Mouse (Mus musculus): Measurements from ENCODE around the gene Angel2. TPM values are rescaled to one million over a fixed set of nuclear protein-coding genes. Genes with fewer than 3 reads are reported as not detected.

The Angel2 gene
- polyA plus RNA-seq, 1 experiment from 2014 or later: 60.3 TPM

DNA sequence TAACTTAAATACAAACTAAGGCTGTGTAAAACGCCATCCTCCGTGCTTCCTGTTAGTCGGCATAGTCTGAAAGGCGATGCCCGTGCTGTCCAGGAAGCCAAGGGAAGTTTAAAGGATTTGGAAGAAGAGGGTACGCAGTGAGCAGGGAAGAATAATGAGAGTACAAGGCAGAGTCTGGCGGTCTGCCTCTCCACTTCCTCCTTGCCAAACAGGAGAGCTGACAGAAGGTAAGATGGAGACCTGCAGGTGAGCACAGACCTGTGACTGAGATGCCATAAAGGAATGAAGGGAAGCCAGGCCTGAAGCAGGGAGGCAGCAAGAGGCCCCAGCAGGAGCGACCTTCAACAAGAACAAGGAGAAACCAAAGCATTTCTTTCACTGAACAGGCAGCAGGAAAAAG is 49.3 kb downstream of the Angel2 start:
- H3K9ac ChIP-seq (replicated peaks; ENCODE audit: low read depth, low read length): no peak overlapping the region
- H3K4me1 ChIP-seq (replicated peaks; ENCODE audit: control insufficient read depth, insufficient read depth, low read length): peaks cover 37% of the 10 kb centered on the region
- no peak overlapping the region for H3K4me2 ChIP-seq (ENCODE audit: low read length)
- ATAC-seq: no peak
- WGBS: 92% methylated on average over 8 of the region's 8 CpGs
- H3K27me3 ChIP-seq (replicated peaks; ENCODE audit: control insufficient read depth, insufficient read depth, low read length): no peaks in the 10 kb centered on the region
- no peak overlapping the region for H3K4me3 ChIP-seq (replicated peaks; ENCODE audit: low read length)
- peaks cover 13% of the 10 kb centered on the region for H3K36me3 ChIP-seq (ENCODE audit: control insufficient read depth, insufficient read depth)
- no peak overlapping the region for H3K27ac ChIP-seq (ENCODE audit: low read length)
- H3K9me3 ChIP-seq (ENCODE audit: control insufficient read depth, low read length): no peaks in the 10 kb centered on the region

DNA sequence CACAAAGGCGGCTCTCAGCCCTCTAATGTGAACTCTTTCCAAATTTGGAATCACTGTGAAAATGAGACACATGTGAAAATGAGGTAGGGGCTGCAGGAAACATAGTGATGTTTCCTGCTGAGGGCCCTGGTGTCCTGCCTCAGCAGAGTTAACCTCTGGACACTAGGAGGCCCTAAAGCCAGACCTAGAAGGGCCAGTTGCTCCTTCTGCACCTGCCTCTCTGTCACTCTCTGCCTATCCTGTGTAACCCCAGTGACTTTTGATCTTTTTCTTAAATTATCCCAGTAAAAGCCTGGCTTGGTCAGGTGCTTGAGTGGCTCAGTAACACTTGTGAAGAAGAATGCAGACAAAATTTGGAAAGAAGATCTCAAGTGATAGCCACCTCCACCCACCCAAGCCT is 49.9 kb downstream of the Angel2 start:
- Histone ChIP-seq H3K36me3 (ENCODE audit: control insufficient read depth, insufficient read depth) (peaks cover 12% of the 10 kb centered on the region), H3K4me1 (replicated peaks; ENCODE audit: control insufficient read depth, insufficient read depth, low read length) (peaks cover 41% of the 10 kb centered on the region)

DNA sequence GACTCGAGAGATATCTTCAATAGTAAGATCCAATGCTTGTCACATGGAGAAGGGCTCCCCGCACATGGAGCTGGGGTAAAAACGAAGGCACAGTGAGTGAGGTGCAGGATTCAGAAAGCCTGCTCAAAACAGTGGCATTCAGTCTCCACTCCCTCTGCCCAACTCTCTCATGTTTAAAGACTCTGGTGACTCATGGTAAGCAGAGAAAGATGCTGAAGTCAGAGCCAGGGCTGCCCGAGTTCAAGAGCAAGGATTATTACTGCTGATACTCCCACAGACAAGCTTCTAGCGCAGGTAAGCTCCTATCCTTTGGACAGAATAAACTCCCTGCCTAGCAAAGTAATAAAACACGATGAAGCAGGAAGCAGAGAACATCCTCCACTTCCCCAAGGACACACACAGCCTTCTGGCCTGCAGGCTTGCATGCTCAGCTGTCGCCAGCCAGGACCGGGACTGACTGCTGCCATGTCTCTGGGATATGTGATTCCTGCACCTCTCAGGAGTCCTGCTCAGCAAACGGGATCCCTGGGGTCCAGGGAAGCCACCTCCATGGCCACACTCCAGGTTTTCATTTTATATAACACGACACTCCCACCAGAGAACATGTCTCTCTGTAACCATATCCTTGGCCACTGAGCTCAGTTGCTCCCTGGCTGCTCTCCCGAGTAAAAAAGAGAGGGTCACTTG is 52.1 kb downstream of the Angel2 start:
- Histone ChIP-seq H3K27me3 (replicated peaks; ENCODE audit: control insufficient read depth, insufficient read depth, low read length) (no peaks in the 10 kb centered on the region), H3K36me3 (ENCODE audit: control insufficient read depth, insufficient read depth) (no peaks in the 10 kb centered on the region), H3K27ac (ENCODE audit: low read length) (no peak overlapping the region), H3K9ac (replicated peaks; ENCODE audit: low read depth, low read length) (peak overlapping the region; percentile 75), H3K4me1 (replicated peaks; ENCODE audit: control insufficient read depth, insufficient read depth, low read length) (peaks cover 38% of the 10 kb centered on the region), H3K9me3 (ENCODE audit: control insufficient read depth, low read length) (no peaks in the 10 kb centered on the region), H3K4me3 (replicated peaks; ENCODE audit: low read length) (peak overlapping the region; percentile 93), H3K4me2 (ENCODE audit: low read length) (peak overlapping the region; percentile 58)
- no peak for ATAC-seq
- 54% methylated on average over 11 of the region's 11 CpGs for WGBS

More for the DNA sequence above, 49.9 kb downstream of the Angel2 start:
- WGBS: 100% methylated on average over 1 of the region's 1 CpGs
- Histone ChIP-seq H3K4me2 (ENCODE audit: low read length) (no peak overlapping the region), H3K27ac (ENCODE audit: low read length) (no peak overlapping the region), H3K9ac (replicated peaks; ENCODE audit: low read depth, low read length) (no peak overlapping the region), H3K9me3 (ENCODE audit: control insufficient read depth, low read length) (no peaks in the 10 kb centered on the region), H3K27me3 (replicated peaks; ENCODE audit: control insufficient read depth, insufficient read depth, low read length) (no peaks in the 10 kb centered on the region), H3K4me3 (replicated peaks; ENCODE audit: low read length) (no peak overlapping the region)
- no peak for ATAC-seq

DNA sequence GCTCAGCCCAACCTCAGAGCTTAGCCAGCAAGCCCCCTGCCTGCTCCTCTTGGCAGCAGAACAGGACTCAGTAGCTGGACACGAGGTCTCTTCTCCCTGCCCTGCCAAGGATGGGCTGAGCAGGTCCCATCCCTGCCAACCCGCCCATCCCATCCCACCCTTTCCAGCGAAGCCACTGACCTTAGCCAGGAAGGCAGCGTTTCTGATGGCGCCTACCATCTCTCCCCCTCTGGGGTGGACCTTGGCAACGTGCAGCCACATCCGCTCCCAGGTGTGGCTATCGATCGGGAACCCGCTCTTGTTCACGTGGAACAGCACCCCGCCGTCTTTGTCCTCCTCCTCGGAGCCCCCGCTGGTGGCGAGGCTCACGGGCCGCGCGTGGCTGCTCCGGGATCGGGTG is 53.1 kb downstream of the Angel2 start:
- Histone ChIP-seq H3K27me3 (replicated peaks; ENCODE audit: control insufficient read depth, insufficient read depth, low read length) (no peaks in the 10 kb centered on the region), H3K9ac (replicated peaks; ENCODE audit: low read depth, low read length) (peak overlapping the region; percentile 75), H3K9me3 (ENCODE audit: control insufficient read depth, low read length) (no peaks in the 10 kb centered on the region), H3K4me2 (ENCODE audit: low read length) (peak overlapping the region; percentile 58), H3K4me3 (replicated peaks; ENCODE audit: low read length) (peak overlapping the region; percentile 93), H3K4me1 (replicated peaks; ENCODE audit: control insufficient read depth, insufficient read depth, low read length) (peaks cover 30% of the 10 kb centered on the region), H3K27ac (ENCODE audit: low read length) (peak overlapping the region; percentile 97), H3K36me3 (ENCODE audit: control insufficient read depth, insufficient read depth) (no peaks in the 10 kb centered on the region)
- under 1% methylated on average over 22 of the region's 22 CpGs for WGBS
- peak; percentile 0; the same call in 1 of the 2 replicates for ATAC-seq

DNA sequence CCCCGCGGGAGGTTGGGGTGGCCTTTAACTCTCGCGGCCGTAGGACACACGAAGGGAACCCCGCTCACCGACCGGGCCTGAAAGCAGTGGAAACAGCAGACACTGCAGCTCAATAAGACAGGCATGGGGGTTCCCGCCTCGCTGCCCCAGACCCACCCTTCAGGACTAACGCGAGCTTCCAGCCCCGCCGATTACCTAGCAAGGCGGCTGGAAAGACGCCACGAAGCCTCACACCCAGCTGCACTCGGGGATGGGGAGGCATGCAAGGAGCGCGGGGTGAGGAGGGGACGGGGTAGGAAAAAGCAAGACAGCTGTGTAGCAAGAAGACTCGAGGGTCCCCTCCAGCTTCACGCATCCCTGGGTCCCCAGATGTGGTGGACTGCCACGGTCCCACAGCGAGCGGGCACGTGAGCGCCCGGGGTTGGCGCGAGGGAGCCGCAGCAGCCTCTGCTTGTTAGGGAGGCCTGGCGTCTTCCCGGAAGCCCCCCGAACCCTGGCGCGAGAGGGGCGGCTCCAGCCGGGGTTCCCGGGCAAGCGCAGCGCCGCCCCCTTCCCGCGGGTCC is 53.7 kb downstream of the Angel2 start:
- ATAC-seq: peak; percentile 73
- Histone ChIP-seq H3K4me2 (ENCODE audit: low read length) (peak overlapping the region; percentile 58), H3K36me3 (ENCODE audit: control insufficient read depth, insufficient read depth) (no peaks in the 10 kb centered on the region), H3K27me3 (replicated peaks; ENCODE audit: control insufficient read depth, insufficient read depth, low read length) (no peaks in the 10 kb centered on the region), H3K27ac (ENCODE audit: low read length) (peak overlapping the region; percentile 97), H3K4me3 (replicated peaks; ENCODE audit: low read length) (peak overlapping the region; percentile 93), H3K9me3 (ENCODE audit: control insufficient read depth, low read length) (no peaks in the 10 kb centered on the region), H3K4me1 (replicated peaks; ENCODE audit: control insufficient read depth, insufficient read depth, low read length) (peaks cover 30% of the 10 kb centered on the region), H3K9ac (replicated peaks; ENCODE audit: low read depth, low read length) (peak overlapping the region; percentile 75)
- under 1% methylated on average over 46 of the region's 46 CpGs for WGBS

DNA sequence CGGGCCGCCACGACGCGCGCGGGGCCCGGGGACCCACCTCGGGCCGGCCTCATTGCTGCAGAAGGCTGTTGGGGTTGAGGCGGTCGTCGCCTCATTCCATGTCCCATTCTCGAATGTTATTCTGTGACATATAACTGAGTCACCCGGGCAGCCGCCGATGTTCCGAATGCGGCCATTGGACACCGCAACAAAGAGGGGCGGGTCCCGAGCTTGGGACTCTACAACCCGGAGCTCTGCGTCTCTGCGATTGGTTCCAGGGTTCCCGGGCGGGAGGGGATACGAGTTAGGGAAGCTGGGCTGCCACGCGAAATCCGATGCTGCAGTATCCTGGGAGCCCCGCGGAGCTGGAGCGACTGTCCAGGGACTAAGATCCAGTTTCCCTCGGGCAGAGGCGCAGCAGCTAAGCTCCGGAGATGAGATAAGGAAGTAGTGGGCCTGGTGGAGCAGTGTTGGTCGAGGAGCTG is 54.2 kb downstream of the Angel2 start, which contains the start of gene Vash2:
Vash2 (minus strand) TSS at position 197 of the 464 bp plus-strand sequence.
- Histone ChIP-seq H3K27me3 (replicated peaks; ENCODE audit: control insufficient read depth, insufficient read depth, low read length) (no peaks in the 10 kb centered on the region), H3K27ac (ENCODE audit: low read length) (peak within 1 kb of the TSS; percentile 97), H3K9ac (replicated peaks; ENCODE audit: low read depth, low read length) (peak within 1 kb of the TSS; percentile 75), H3K4me3 (replicated peaks; ENCODE audit: low read length) (peak within 1 kb of the TSS; percentile 93), H3K9me3 (ENCODE audit: control insufficient read depth, low read length) (no peaks in the 10 kb centered on the region), H3K36me3 (ENCODE audit: control insufficient read depth, insufficient read depth) (no peaks in the 10 kb centered on the region), H3K4me2 (ENCODE audit: low read length) (peak within 1 kb of the TSS; percentile 58), H3K4me1 (replicated peaks; ENCODE audit: control insufficient read depth, insufficient read depth, low read length) (peaks cover 30% of the 10 kb centered on the region)
- WGBS: under 1% methylated on average over 38 of the region's 38 CpGs
- peak; percentile 99 for ATAC-seq

DNA sequence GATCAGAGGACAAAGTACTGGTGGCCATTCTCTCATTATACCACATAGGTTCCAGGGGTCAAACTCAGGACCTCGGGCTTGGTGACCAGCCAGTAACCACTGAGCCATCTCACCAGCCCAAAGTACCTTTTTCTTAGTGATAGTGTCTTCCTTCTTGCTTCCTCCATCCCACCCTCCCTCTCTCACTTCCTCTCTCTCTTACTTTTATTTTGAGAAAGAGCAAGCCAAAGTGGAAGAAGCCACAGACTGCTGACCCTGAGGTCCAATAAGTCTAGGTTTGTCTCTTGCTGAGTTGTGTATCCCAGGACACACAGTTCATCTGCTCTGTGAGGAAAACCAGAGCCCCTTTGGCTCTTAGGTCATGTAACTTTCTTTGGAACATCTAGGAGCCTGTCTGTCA is 55.6 kb downstream of the Angel2 start:
- H3K27me3 ChIP-seq (replicated peaks; ENCODE audit: control insufficient read depth, insufficient read depth, low read length): no peaks in the 10 kb centered on the region
- H3K9me3 ChIP-seq (ENCODE audit: control insufficient read depth, low read length): no peaks in the 10 kb centered on the region
- WGBS: 87% methylated on average over 1 of the region's 1 CpGs
- ATAC-seq: no peak
- no peaks in the 10 kb centered on the region for H3K36me3 ChIP-seq (ENCODE audit: control insufficient read depth, insufficient read depth)
- H3K4me1 ChIP-seq (replicated peaks; ENCODE audit: control insufficient read depth, insufficient read depth, low read length): peaks cover 23% of the 10 kb centered on the region
- H3K4me3 ChIP-seq (replicated peaks; ENCODE audit: low read length): no peak overlapping the region
- no peak overlapping the region for H3K27ac ChIP-seq (ENCODE audit: low read length)
- no peak overlapping the region for H3K4me2 ChIP-seq (ENCODE audit: low read length)
- H3K9ac ChIP-seq (replicated peaks; ENCODE audit: low read depth, low read length): no peak overlapping the region

DNA sequence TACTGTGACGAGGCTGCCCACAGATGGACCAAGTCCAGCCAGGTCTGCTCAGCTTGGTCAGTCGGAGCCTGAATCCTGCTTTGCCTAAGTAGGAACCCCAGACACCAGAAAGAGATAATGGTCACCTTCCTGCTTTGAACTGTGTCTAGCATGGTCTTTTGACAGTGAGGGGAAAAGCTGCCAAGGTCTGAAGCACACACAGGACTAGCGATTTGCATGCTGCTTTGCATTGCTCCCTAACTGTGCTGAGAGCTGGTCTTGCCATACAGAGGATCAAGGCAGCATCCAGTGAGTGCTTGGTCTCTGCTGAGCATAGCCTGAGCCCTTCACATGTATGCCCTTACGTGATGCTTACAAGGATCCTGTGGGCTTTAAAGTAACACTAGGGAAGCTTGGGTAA is 56.5 kb downstream of the Angel2 start:
- Histone ChIP-seq H3K4me3 (replicated peaks; ENCODE audit: low read length) (no peak overlapping the region), H3K4me1 (replicated peaks; ENCODE audit: control insufficient read depth, insufficient read depth, low read length) (peaks cover 16% of the 10 kb centered on the region), H3K4me2 (ENCODE audit: low read length) (no peak overlapping the region), H3K9me3 (ENCODE audit: control insufficient read depth, low read length) (no peaks in the 10 kb centered on the region), H3K27me3 (replicated peaks; ENCODE audit: control insufficient read depth, insufficient read depth, low read length) (no peaks in the 10 kb centered on the region), H3K27ac (ENCODE audit: low read length) (no peak overlapping the region), H3K36me3 (ENCODE audit: control insufficient read depth, insufficient read depth) (no peaks in the 10 kb centered on the region), H3K9ac (replicated peaks; ENCODE audit: low read depth, low read length) (no peak overlapping the region)
- WGBS: 85% methylated on average over 4 of the region's 4 CpGs
- no peak for ATAC-seq

DNA sequence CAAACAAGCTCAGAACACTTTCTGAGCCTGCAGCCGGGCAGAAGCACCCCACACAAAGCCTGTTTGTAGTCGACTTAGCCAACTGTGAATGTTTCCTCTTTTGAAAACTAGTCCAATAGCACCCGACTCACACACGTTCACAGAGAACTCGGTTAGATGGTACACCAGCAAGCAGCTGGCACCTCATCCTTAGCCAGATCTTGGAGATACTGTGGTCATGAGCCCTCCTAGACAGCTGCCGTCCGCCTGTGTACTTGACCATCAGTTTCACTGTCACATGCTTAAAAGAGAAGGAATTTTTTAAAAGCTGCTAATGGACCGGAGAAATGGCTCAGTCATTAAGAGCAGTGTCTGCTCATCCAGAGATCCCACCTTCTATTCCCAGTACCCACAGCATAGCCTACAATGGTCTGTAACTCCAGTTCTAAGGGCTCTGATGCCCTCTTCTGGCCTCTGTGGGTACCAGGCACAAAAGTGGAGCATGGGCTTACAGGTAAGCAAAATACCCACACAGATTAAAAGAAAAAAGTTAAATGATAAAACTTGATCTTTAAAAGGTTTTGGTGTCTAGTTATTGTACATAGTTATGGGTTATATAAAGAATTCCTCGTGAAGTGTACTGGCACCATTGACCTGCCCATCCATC is 64.6 kb downstream of the Angel2 start:
- H3K4me3 ChIP-seq (replicated peaks; ENCODE audit: low read length): no peak overlapping the region
- ATAC-seq: no peak
- no peak overlapping the region for H3K9ac ChIP-seq (replicated peaks; ENCODE audit: low read depth, low read length)
- H3K36me3 ChIP-seq (ENCODE audit: control insufficient read depth, insufficient read depth): no peaks in the 10 kb centered on the region
- no peak overlapping the region for H3K4me2 ChIP-seq (ENCODE audit: low read length)
- no peak overlapping the region for H3K27ac ChIP-seq (ENCODE audit: low read length)
- no peaks in the 10 kb centered on the region for H3K27me3 ChIP-seq (replicated peaks; ENCODE audit: control insufficient read depth, insufficient read depth, low read length)
- no peaks in the 10 kb centered on the region for H3K4me1 ChIP-seq (replicated peaks; ENCODE audit: control insufficient read depth, insufficient read depth, low read length)
- WGBS: 82% methylated on average over 9 of the region's 9 CpGs
- no peaks in the 10 kb centered on the region for H3K9me3 ChIP-seq (ENCODE audit: control insufficient read depth, low read length)
